Mouse (Mus musculus) Muller cell, postnatal 12 days (primary cell): ENCODE results near the gene Hist3h2a.

Source experiments
- DNase-seq: peaks from one replicate; pipeline ENCODE4 v3.0.0-alpha.2; 2015; ENCODE audit errors: inconsistent ontology term

Hist3h2a gene

GRCm38 (mm10) chr11:58990794-58991193 is 36.3 kb downstream of the Hist3h2a start:
- no peak for DNase-seq

- DNase-seq, result no peak
Measured at GRCm38 (mm10) chr11:58991911-58992310, 37.4 kb downstream of the Hist3h2a start.

- no peak for DNase-seq
Measured at GRCm38 (mm10) chr11:58993091-58993670, 38.7 kb downstream of the Hist3h2a start.

- DNase-seq, result peak; percentile 81
Measured at GRCm38 (mm10) chr11:58994337-58994826, 39.9 kb downstream of the Hist3h2a start.

GRCm38 (mm10) chr11:58995061-58995806 is 40.7 kb downstream of the Hist3h2a start:
- DNase-seq, result no peak

GRCm38 (mm10) chr11:58995807-58996370 is 41.4 kb downstream of the Hist3h2a start:
- DNase-seq, result no peak

GRCm38 (mm10) chr11:58997541-58997940 is 43.1 kb downstream of the Hist3h2a start:
- no peak for DNase-seq

GRCm38 (mm10) chr11:58999158-58999557 is 44.7 kb downstream of the Hist3h2a start:
- no peak for DNase-seq

GRCm38 (mm10) chr11:58999830-59000229 is 45.3 kb downstream of the Hist3h2a start:
- no peak for DNase-seq

- no peak for DNase-seq
Measured at GRCm38 (mm10) chr11:59000635-59001034, 46.1 kb downstream of the Hist3h2a start.

- no peak for DNase-seq
Measured at GRCm38 (mm10) chr11:59002327-59003079, 48.0 kb downstream of the Hist3h2a start.
